ENCODE assay signal across 15 mouse cellular contexts in genomic region chrX:98248363-98248762, GRCm38 (mm10).
"Had no signal": no experiment of that assay in that cellular context is flagged by ENCODE, and none has a peak within 500 bp of the region (broad histone marks: within the 10 kb centered on the region; RNA-seq: fewer than 3 reads in every experiment).

No protein-coding gene starts in this region.

- H3K36me3 ChIP-seq: lung, embryonic 15.5 days; midbrain, embryonic 13.5 days; midbrain, embryonic 15.5 days; neural tube, embryonic 12.5 days; stomach, embryonic 15.5 days had no signal

- DNase-seq: liver, postnatal 0 days; lung, adult 2 months; lung, postnatal 14 days; lung, postnatal 36 days; right cerebral cortex, postnatal 14 days; thymus, adult 2 months; thymus, postnatal 25 days; thymus, postnatal 4 days had no signal

- H3K4me3 ChIP-seq: lung, embryonic 15.5 days; megakaryocyte, embryonic 14.5 days; midbrain, embryonic 13.5 days; midbrain, embryonic 15.5 days; neural tube, embryonic 12.5 days; stomach, embryonic 15.5 days had no signal

- H3K27me3 ChIP-seq: lung, embryonic 15.5 days; megakaryocyte, embryonic 14.5 days; midbrain, embryonic 13.5 days; midbrain, embryonic 15.5 days; neural tube, embryonic 12.5 days; stomach, embryonic 15.5 days had no signal

- H3K4me2 ChIP-seq: lung, embryonic 15.5 days; midbrain, embryonic 11.5 days; midbrain, embryonic 13.5 days; midbrain, embryonic 15.5 days; neural tube, embryonic 12.5 days; stomach, embryonic 15.5 days had no signal
